Mouse (Mus musculus) retina, embryonic 14.5 days (tissue): Measurements from ENCODE around the gene Fsd1.

Source experiments
- DNase-seq: peaks from one replicate; pipeline ENCODE4 v3.0.0-alpha.2; 2015; ENCODE audit warnings: low spot score

Fsd1 gene

DNA sequence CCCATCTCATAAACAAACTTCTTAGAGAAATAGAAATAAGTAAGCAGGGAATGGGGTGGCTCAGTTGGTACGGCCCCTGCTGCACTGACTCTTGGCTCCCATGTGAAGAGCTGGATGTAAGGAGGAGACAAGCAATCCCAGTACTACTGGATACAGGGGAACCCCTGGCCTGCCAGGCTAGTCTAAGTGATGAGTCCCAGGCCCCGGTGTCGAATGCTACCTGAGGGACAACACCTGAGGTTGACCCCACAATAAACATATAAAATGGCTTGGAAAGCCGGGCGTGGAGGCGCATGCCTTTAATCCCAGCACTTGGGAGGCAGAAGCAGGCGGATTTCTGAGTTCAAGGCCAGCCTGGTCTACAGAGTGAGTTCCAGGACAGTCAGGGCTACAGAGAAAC lies 45.1 kb downstream of the Fsd1 start:
- DNase-seq, result no peak

GRCm38 (mm10) chr17:56032127-56032733 lies 45.9 kb downstream of the Fsd1 start:
- DNase-seq, result no peak

DNA sequence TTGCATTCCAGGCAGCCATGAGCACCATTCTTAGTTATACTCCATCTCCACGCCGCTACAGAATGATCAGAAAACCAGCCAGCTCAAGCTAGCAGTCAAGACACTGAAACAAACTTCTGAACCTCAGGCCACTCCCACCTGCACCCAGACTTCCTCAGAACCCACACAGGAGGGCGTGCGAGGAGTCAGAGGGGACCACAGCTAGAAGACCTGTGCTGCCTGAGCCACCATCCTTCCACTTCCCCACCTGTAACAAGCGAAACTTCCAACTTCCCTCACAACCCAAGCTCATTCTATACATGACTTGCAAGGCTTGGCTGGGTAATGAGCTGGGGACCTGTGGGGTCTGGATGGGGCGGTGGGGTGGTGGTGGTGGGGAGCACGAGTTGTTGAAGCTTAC lies 46.5 kb downstream of the Fsd1 start:
- DNase-seq, result no peak

DNA sequence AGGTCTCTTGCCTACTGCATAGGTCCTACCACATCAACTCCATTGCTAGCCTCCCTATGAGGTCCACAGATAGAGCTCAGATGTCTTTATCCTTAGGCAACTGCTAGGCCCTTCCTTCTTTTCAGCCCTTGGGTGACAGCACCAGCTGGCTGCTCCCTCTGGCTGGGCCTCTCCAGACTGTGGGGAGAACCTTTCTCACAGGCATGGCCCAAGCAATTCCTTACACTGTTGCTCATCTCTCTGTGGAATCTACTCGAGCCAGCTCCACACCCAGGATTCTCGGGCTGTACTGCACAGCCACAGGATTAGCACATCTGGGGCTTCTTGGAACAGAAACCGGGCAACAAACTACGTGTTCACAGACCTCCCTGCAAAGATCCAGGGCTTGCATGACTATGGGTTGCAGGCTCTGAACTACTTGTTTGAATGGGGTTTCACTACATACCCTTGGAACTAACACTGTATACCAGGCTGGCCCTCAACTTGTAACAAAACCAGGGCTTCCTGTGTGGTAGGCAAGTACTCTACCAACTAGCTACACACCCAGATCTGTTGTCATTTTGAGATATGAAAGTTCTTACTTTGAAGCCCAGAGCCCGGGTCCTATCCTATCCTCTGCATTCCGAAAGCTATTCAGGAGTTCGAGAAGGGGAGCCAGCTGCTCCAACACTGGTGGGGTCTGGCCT lies 47.9 kb downstream of the Fsd1 start:
- DNase-seq, result no peak

DNA sequence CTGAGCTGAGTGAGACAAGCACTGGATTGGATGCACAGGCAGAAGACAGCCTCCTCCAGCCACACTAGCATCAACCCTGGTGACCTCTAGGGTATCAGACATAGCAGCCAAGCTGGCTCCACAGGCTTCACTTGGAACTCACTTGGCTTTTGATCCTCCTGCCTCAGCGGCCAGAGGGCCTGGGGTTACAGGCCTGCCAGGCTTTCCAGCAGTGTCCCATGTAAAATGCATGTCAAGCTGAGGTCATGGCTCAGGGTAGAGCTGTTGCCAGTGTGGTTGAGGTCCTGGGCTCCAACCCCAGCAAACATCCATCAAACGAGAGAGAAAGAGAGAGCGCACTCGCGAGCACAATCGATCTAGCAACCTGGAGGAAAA lies 48.4 kb downstream of the Fsd1 start:
- no peak for DNase-seq

- no peak for DNase-seq
Observed at GRCm38 (mm10) chr17:56035216-56035615, 48.9 kb downstream of the Fsd1 start.

- peak; percentile 99 for DNase-seq
Observed at GRCm38 (mm10) chr17:56036176-56036900, 50.0 kb downstream of the Fsd1 start, which contains the start of gene Sh3gl1. TSS of gene Sh3gl1 (minus strand) at chr17:56036635.

GRCm38 (mm10) chr17:56036901-56037287 lies 50.6 kb downstream of the Fsd1 start:
- no peak for DNase-seq

GRCm38 (mm10) chr17:56038583-56039261 lies 52.4 kb downstream of the Fsd1 start:
- DNase-seq, result no peak

DNA sequence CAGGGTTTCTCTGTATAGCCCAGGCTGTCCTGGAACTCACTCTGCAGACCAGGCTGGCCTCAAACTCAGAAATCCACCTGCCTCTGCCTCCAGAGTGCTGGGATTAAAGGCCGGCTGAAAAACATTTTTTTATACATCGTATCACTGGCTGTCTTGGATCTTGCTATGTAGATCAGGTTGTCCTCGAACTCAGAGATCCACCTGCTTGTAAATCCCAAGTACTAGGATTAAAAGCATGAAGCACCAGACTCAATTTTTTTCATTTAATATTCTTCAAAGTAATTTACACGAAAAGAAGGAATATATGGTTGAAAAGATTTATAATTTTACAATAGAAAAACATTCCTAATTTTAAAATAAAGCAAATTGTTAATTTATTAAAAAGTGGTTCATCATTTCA lies 53.0 kb downstream of the Fsd1 start:
- DNase-seq, result no peak

GRCm38 (mm10) chr17:56040030-56040856 lies 53.9 kb downstream of the Fsd1 start, which contains the start of gene Chaf1a:
TSS of gene Chaf1a (plus strand) at chr17:56040439.
- peak; percentile 99 for DNase-seq

DNA sequence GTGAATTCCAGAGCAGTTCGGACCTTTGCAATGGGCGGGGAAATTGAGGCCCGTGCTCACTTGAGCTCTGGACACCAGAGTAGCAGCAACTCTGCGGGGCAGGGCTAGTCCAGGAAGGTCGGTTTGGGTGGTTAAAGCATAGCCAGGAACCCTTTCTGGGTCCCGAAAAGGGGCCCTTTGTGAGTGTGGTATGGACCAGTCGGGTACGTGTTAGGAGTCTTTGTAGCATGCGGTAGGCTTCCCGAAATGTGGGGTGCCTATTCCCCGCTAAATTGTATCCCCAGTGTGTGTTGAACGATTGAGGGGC lies 54.5 kb downstream of the Fsd1 start:
- no peak for DNase-seq
